ENCODE assay signal across 11 mouse cellular contexts in genomic region chr2:58156495-58157392, GRCm38 (mm10). TPM values are rescaled to one million over a fixed set of nuclear protein-coding genes. Genes with fewer than 3 reads are reported as not detected.
DNase-seq lines count a peak whose midpoint lies in the region; ATAC-seq and TF ChIP-seq lines count a peak whose summit lies in the region.
"Had no signal": no experiment of that assay in that cellular context is flagged by ENCODE, and none has a peak within 500 bp of the region (broad histone marks: within the 10 kb centered on the region; RNA-seq: fewer than 3 reads in every experiment).

No protein-coding gene starts in this region.

- peak overlapping the region; percentile 38; the same call in 1 of the 2 replicates for H3K4me2 ChIP-seq in heart, postnatal 0 days (ENCODE audit: low read depth, low read length)
- H3K4me2 ChIP-seq: forebrain, embryonic 15.5 days; limb, embryonic 13.5 days; neural tube, embryonic 13.5 days had no signal

- no peaks in the 10 kb centered on the region for H3K36me3 ChIP-seq in heart, postnatal 0 days (replicated peaks; ENCODE audit: control insufficient read depth, insufficient read depth, low read length)
- no peaks in the 10 kb centered on the region for H3K36me3 ChIP-seq in erythroblast, embryonic 14.5 days (ENCODE audit: control insufficient read depth)
- H3K36me3 ChIP-seq in limb, embryonic 10.5 days = no peaks in the 10 kb centered on the region
- H3K36me3 ChIP-seq: forebrain, embryonic 15.5 days; limb, embryonic 13.5 days; neural tube, embryonic 13.5 days had no signal

- TF ChIP-seq EP300 in heart, postnatal 0 days (IDR thresholded peaks at IDR 0.05; ENCODE audit: low read depth) = no peak

- peak overlapping the region; percentile 70; the same call in 1 of the 2 replicates for H3K27ac ChIP-seq in heart, postnatal 0 days (ENCODE audit: low read depth)
- H3K27ac ChIP-seq in limb, embryonic 10.5 days = no peak overlapping the region
- H3K27ac ChIP-seq: forebrain, embryonic 15.5 days; limb, embryonic 13.5 days; neural tube, embryonic 13.5 days had no signal

- WGBS in heart, postnatal 0 days = 55% methylated on average over 5 of the region's 5 CpGs
- 85% methylated on average over 5 of the region's 5 CpGs for WGBS in limb, embryonic 10.5 days

- H3K9me3 ChIP-seq in heart, postnatal 0 days (replicated peaks; ENCODE audit: control insufficient read depth, low read length) = no peaks in the 10 kb centered on the region
- H3K9me3 ChIP-seq in erythroblast, embryonic 14.5 days (ENCODE audit: control insufficient read depth, low read length) = no peaks in the 10 kb centered on the region
- H3K9me3 ChIP-seq in limb, embryonic 10.5 days (replicated peaks) = no peaks in the 10 kb centered on the region
- H3K9me3 ChIP-seq: forebrain, embryonic 15.5 days; limb, embryonic 13.5 days; neural tube, embryonic 13.5 days had no signal

- ATAC-seq in heart, postnatal 0 days (ENCODE audit: insufficient read depth, low read depth) = peak; percentile 41; the same call in 1 of the 2 replicates
- ATAC-seq: forebrain, embryonic 15.5 days had no signal

- no peak for DNase-seq in heart, postnatal 0 days (ENCODE audit: low spot score)
- DNase-seq in heart, adult 8-10 months (ENCODE audit: low spot score) = no peak
- peak; percentile 29 to 33 for DNase-seq in lung, postnatal 4 days
- DNase-seq in thymus, postnatal 10 days (ENCODE audit: low spot score in 2 of 2) = peak; percentile 75 to 78
- no peak for DNase-seq in adrenal gland, adult 2 months
- no peak for DNase-seq in embryo, embryonic 9.5 days (ENCODE audit: extremely low spot score)
- no peak for DNase-seq in limb, embryonic 10.5 days (ENCODE audit: low spot score)

- no peaks in the 10 kb centered on the region for H3K27me3 ChIP-seq in heart, postnatal 0 days (ENCODE audit: control insufficient read depth, insufficient read depth, low read length)
- peaks cover 2% of the 10 kb centered on the region; the same call in 1 of the 2 replicates for H3K27me3 ChIP-seq in erythroblast, embryonic 14.5 days (ENCODE audit: control insufficient read depth)
- no peaks in the 10 kb centered on the region for H3K27me3 ChIP-seq in limb, embryonic 10.5 days (ENCODE audit: low read depth, poor library complexity, severe bottlenecking)
- H3K27me3 ChIP-seq: forebrain, embryonic 15.5 days; limb, embryonic 13.5 days; neural tube, embryonic 13.5 days had no signal

- no peak overlapping the region for H3K9ac ChIP-seq in heart, postnatal 0 days (replicated peaks; ENCODE audit: low read depth, low read length)
- H3K9ac ChIP-seq: forebrain, embryonic 15.5 days; limb, embryonic 13.5 days; neural tube, embryonic 13.5 days had no signal

- H3K4me1 ChIP-seq in heart, postnatal 0 days (ENCODE audit: control insufficient read depth, insufficient read depth) = no peaks in the 10 kb centered on the region; the same call in 1 of the 2 replicates
- H3K4me1 ChIP-seq in erythroblast, embryonic 14.5 days (ENCODE audit: control insufficient read depth) = peaks cover 12% of the 10 kb centered on the region
- H3K4me1 ChIP-seq in limb, embryonic 10.5 days = peaks cover 5% of the 10 kb centered on the region; the same call in 1 of the 2 replicates
- H3K4me1 ChIP-seq: forebrain, embryonic 15.5 days had no signal

- H3K4me3 ChIP-seq in heart, postnatal 0 days (ENCODE audit: low read depth, low read length) = peak overlapping the region; percentile 4; the same call in 1 of the 2 replicates
- peak overlapping the region; percentile 55 for H3K4me3 ChIP-seq in erythroblast, embryonic 14.5 days (replicated peaks)
- no peak overlapping the region for H3K4me3 ChIP-seq in limb, embryonic 10.5 days
- H3K4me3 ChIP-seq: forebrain, embryonic 15.5 days; limb, embryonic 13.5 days; neural tube, embryonic 13.5 days had no signal

- TF ChIP-seq CTCF in heart, postnatal 0 days (IDR thresholded peaks at IDR 0.05; ENCODE audit: low read depth) = no peak

RNA-seq across cellular contexts. Expression of gene Cytip, which starts 38.6 kb away (rescaled TPM):
- total RNA-seq in heart, postnatal 0 days (2014; rRNA removed; ENCODE audit: low replicate concordance) = 2.4 TPM in 1 of 2 replicates, not detected in the other
- polyA plus RNA-seq in heart, postnatal 0 days (2015; fragmentation: Nextera tagmentation; extraction: Ambion mirVana) = 0.27 and 0.49 TPM in 2 replicates
- 1 to 10 TPM in 2 of 4 experiments, under 1 TPM in 2; 0.54 to 3.1 (median 0.95) TPM for total RNA-seq in heart, adult 8-10 months (2022)
- polyA plus RNA-seq in erythroblast, embryonic 14.5 days (2012) = not detected in 2 replicates
- 10 to 100 TPM in 1 of 2 experiments, 1 to 10 TPM in 1; 9.8 to 17.1 TPM for total RNA-seq in adrenal gland, adult 2 months (2021)
- 5.0 and 7.0 TPM in 2 replicates for polyA plus RNA-seq in adrenal gland, adult 2 months (2012; rRNA removed)
- 0.23 and 0.26 TPM in 2 replicates for polyA plus RNA-seq in limb, embryonic 10.5 days (2016; fragmentation: Nextera tagmentation; extraction: Ambion mirVana)

Comparison
In these comparisons a context has a peak if more than half of its experiments do, and no peak if none do; other contexts are left out.
1. DNase-seq: peak in lung, postnatal 4 days (2 of 2) and thymus, postnatal 10 days (2 of 2); none in heart, postnatal 0 days (single experiment), heart, adult 8-10 months (single experiment), adrenal gland, adult 2 months (single experiment), embryo, embryonic 9.5 days (single experiment) and limb, embryonic 10.5 days (single experiment).